Mouse (Mus musculus): ENCODE measurements around the gene Hint1. TPM values are rescaled to one million over a fixed set of nuclear protein-coding genes. Genes with fewer than 3 reads are reported as not detected.
A peak's percentile ranks its signal among the peaks of the same experiment; 100 is the strongest.

Gene Hint1
- polyA plus RNA-seq (2015; fragmentation: Nextera tagmentation; extraction: Ambion mirVana), result 358 and 381 TPM in 2 replicates

- Histone ChIP-seq H3K9ac (ENCODE audit: low read depth, low read length) (peak within 1 kb of the TSS; percentile 91), H3K4me1 (ENCODE audit: control insufficient read depth, low read depth, low read length) (peaks cover 41% of the 10 kb centered on the region), H3K9me3 (replicated peaks; ENCODE audit: control insufficient read depth, low read length) (no peaks in the 10 kb centered on the region), H3K27me3 (ENCODE audit: control insufficient read depth, insufficient read depth, low read depth, low read length) (no peaks in the 10 kb centered on the region), H3K4me3 (ENCODE audit: low read depth, low read length) (peak within 1 kb of the TSS; percentile 85), H3K4me2 (ENCODE audit: low read depth, low read length) (peak within 1 kb of the TSS; percentile 88), H3K27ac (ENCODE audit: low read length) (peak within 1 kb of the TSS; percentile 91), H3K36me3 (ENCODE audit: control insufficient read depth, insufficient read depth) (peaks cover 15% of the 10 kb centered on the region)
- ATAC-seq (ENCODE audit: low read depth), result peak; percentile 84
- WGBS (ENCODE audit: insufficient replicate concordance), result under 1% methylated on average over 100 of the region's 107 CpGs
Observed at GRCm38 (mm10) chr11:54866119-54867048, at the start of gene Hint1. Hint1 (plus strand) TSS chr11:54866383.

GRCm38 (mm10) chr11:54817449-54817848, 48.7 kb upstream of the Hint1 start:
- WGBS (ENCODE audit: insufficient replicate concordance), result 58% methylated on average over 4 of the region's 4 CpGs
- no peaks in the 10 kb centered on the region for H3K9me3 ChIP-seq (replicated peaks; ENCODE audit: control insufficient read depth, low read length)
- no peaks in the 10 kb centered on the region for H3K4me1 ChIP-seq (ENCODE audit: control insufficient read depth, low read depth, low read length)
- ATAC-seq (ENCODE audit: low read depth), result no peak
- no peaks in the 10 kb centered on the region for H3K36me3 ChIP-seq (ENCODE audit: control insufficient read depth, insufficient read depth)
- no peak overlapping the region for H3K4me3 ChIP-seq (ENCODE audit: low read depth, low read length)
- H3K27ac ChIP-seq (ENCODE audit: low read length), result no peak overlapping the region
- H3K9ac ChIP-seq (ENCODE audit: low read depth, low read length), result no peak overlapping the region
- no peaks in the 10 kb centered on the region for H3K27me3 ChIP-seq (ENCODE audit: control insufficient read depth, insufficient read depth, low read depth, low read length)
- H3K4me2 ChIP-seq (ENCODE audit: low read depth, low read length), result no peak overlapping the region

GRCm38 (mm10) chr11:54819489-54819888, 46.7 kb upstream of the Hint1 start:
- Histone ChIP-seq H3K27ac (ENCODE audit: low read length) (no peak overlapping the region), H3K4me2 (ENCODE audit: low read depth, low read length) (no peak overlapping the region), H3K9me3 (replicated peaks; ENCODE audit: control insufficient read depth, low read length) (no peaks in the 10 kb centered on the region), H3K9ac (ENCODE audit: low read depth, low read length) (no peak overlapping the region), H3K27me3 (ENCODE audit: control insufficient read depth, insufficient read depth, low read depth, low read length) (no peaks in the 10 kb centered on the region), H3K4me3 (ENCODE audit: low read depth, low read length) (no peak overlapping the region), H3K36me3 (ENCODE audit: control insufficient read depth, insufficient read depth) (no peaks in the 10 kb centered on the region), H3K4me1 (ENCODE audit: control insufficient read depth, low read depth, low read length) (no peaks in the 10 kb centered on the region)
- no peak for ATAC-seq (ENCODE audit: low read depth)
- WGBS (ENCODE audit: insufficient replicate concordance), result 63% methylated on average over 7 of the region's 7 CpGs

- no peaks in the 10 kb centered on the region; the same call in 1 of the 2 replicates for H3K9me3 ChIP-seq (replicated peaks; ENCODE audit: control insufficient read depth, low read length)
- ATAC-seq (ENCODE audit: low read depth), result no peak
- H3K4me2 ChIP-seq (ENCODE audit: low read depth, low read length), result no peak overlapping the region
- H3K9ac ChIP-seq (ENCODE audit: low read depth, low read length), result no peak overlapping the region
- H3K27me3 ChIP-seq (ENCODE audit: control insufficient read depth, insufficient read depth, low read depth, low read length), result no peaks in the 10 kb centered on the region
- no peak overlapping the region for H3K27ac ChIP-seq (ENCODE audit: low read length)
- 74% methylated on average over 4 of the region's 4 CpGs for WGBS (ENCODE audit: insufficient replicate concordance)
- no peak overlapping the region for H3K4me3 ChIP-seq (ENCODE audit: low read depth, low read length)
- no peaks in the 10 kb centered on the region for H3K36me3 ChIP-seq (ENCODE audit: control insufficient read depth, insufficient read depth)
- H3K4me1 ChIP-seq (ENCODE audit: control insufficient read depth, low read depth, low read length), result no peaks in the 10 kb centered on the region
Observed at GRCm38 (mm10) chr11:54823467-54823866, 42.7 kb upstream of the Hint1 start.

GRCm38 (mm10) chr11:54825774-54826173, 40.4 kb upstream of the Hint1 start:
- no peak overlapping the region for H3K9ac ChIP-seq (ENCODE audit: low read depth, low read length)
- H3K36me3 ChIP-seq (ENCODE audit: control insufficient read depth, insufficient read depth), result no peaks in the 10 kb centered on the region
- H3K4me1 ChIP-seq (ENCODE audit: control insufficient read depth, low read depth, low read length), result no peaks in the 10 kb centered on the region
- no peak overlapping the region for H3K4me3 ChIP-seq (ENCODE audit: low read depth, low read length)
- H3K27me3 ChIP-seq (ENCODE audit: control insufficient read depth, insufficient read depth, low read depth, low read length), result no peaks in the 10 kb centered on the region
- H3K27ac ChIP-seq (ENCODE audit: low read length), result no peak overlapping the region
- H3K4me2 ChIP-seq (ENCODE audit: low read depth, low read length), result no peak overlapping the region
- 60% methylated on average over 4 of the region's 4 CpGs for WGBS (ENCODE audit: insufficient replicate concordance)
- ATAC-seq (ENCODE audit: low read depth), result no peak
- no peaks in the 10 kb centered on the region; the same call in 1 of the 2 replicates for H3K9me3 ChIP-seq (replicated peaks; ENCODE audit: control insufficient read depth, low read length)

GRCm38 (mm10) chr11:54826819-54827218, 39.4 kb upstream of the Hint1 start:
- Histone ChIP-seq H3K4me1 (ENCODE audit: control insufficient read depth, low read depth, low read length) (no peaks in the 10 kb centered on the region), H3K9me3 (replicated peaks; ENCODE audit: control insufficient read depth, low read length) (no peaks in the 10 kb centered on the region; the same call in 1 of the 2 replicates), H3K4me2 (ENCODE audit: low read depth, low read length) (no peak overlapping the region), H3K36me3 (ENCODE audit: control insufficient read depth, insufficient read depth) (no peaks in the 10 kb centered on the region), H3K27me3 (ENCODE audit: control insufficient read depth, insufficient read depth, low read depth, low read length) (no peaks in the 10 kb centered on the region), H3K9ac (ENCODE audit: low read depth, low read length) (no peak overlapping the region), H3K4me3 (ENCODE audit: low read depth, low read length) (no peak overlapping the region), H3K27ac (ENCODE audit: low read length) (no peak overlapping the region)
- no peak for ATAC-seq (ENCODE audit: low read depth)
- 86% methylated on average over 8 of the region's 8 CpGs for WGBS (ENCODE audit: insufficient replicate concordance)

- H3K9ac ChIP-seq (ENCODE audit: low read depth, low read length), result no peak overlapping the region
- H3K27me3 ChIP-seq (ENCODE audit: control insufficient read depth, insufficient read depth, low read depth, low read length), result no peaks in the 10 kb centered on the region
- no peak overlapping the region for H3K27ac ChIP-seq (ENCODE audit: low read length)
- no peak overlapping the region for H3K4me2 ChIP-seq (ENCODE audit: low read depth, low read length)
- no peaks in the 10 kb centered on the region for H3K36me3 ChIP-seq (ENCODE audit: control insufficient read depth, insufficient read depth)
- no peak for ATAC-seq (ENCODE audit: low read depth)
- H3K4me3 ChIP-seq (ENCODE audit: low read depth, low read length), result no peak overlapping the region
- no peaks in the 10 kb centered on the region for H3K9me3 ChIP-seq (replicated peaks; ENCODE audit: control insufficient read depth, low read length)
- WGBS (ENCODE audit: insufficient replicate concordance), result 68% methylated on average over 4 of the region's 4 CpGs
- H3K4me1 ChIP-seq (ENCODE audit: control insufficient read depth, low read depth, low read length), result no peaks in the 10 kb centered on the region
Observed at GRCm38 (mm10) chr11:54833833-54834232, 32.4 kb upstream of the Hint1 start.

- 45% methylated on average over 2 of the region's 2 CpGs for WGBS (ENCODE audit: insufficient replicate concordance)
- H3K4me3 ChIP-seq (ENCODE audit: low read depth, low read length), result no peak overlapping the region
- no peak for ATAC-seq (ENCODE audit: low read depth)
- no peaks in the 10 kb centered on the region for H3K27me3 ChIP-seq (ENCODE audit: control insufficient read depth, insufficient read depth, low read depth, low read length)
- H3K36me3 ChIP-seq (ENCODE audit: control insufficient read depth, insufficient read depth), result no peaks in the 10 kb centered on the region
- no peak overlapping the region for H3K9ac ChIP-seq (ENCODE audit: low read depth, low read length)
- no peaks in the 10 kb centered on the region for H3K9me3 ChIP-seq (replicated peaks; ENCODE audit: control insufficient read depth, low read length)
- no peak overlapping the region for H3K27ac ChIP-seq (ENCODE audit: low read length)
- H3K4me1 ChIP-seq (ENCODE audit: control insufficient read depth, low read depth, low read length), result no peaks in the 10 kb centered on the region
- H3K4me2 ChIP-seq (ENCODE audit: low read depth, low read length), result no peak overlapping the region
Observed at GRCm38 (mm10) chr11:54834596-54834995, 31.6 kb upstream of the Hint1 start.

GRCm38 (mm10) chr11:54836106-54836505, 30.1 kb upstream of the Hint1 start:
- no peak overlapping the region for H3K4me2 ChIP-seq (ENCODE audit: low read depth, low read length)
- no peak overlapping the region for H3K4me3 ChIP-seq (ENCODE audit: low read depth, low read length)
- no peaks in the 10 kb centered on the region for H3K36me3 ChIP-seq (ENCODE audit: control insufficient read depth, insufficient read depth)
- no peak overlapping the region for H3K27ac ChIP-seq (ENCODE audit: low read length)
- H3K27me3 ChIP-seq (ENCODE audit: control insufficient read depth, insufficient read depth, low read depth, low read length), result no peaks in the 10 kb centered on the region
- H3K4me1 ChIP-seq (ENCODE audit: control insufficient read depth, low read depth, low read length), result no peaks in the 10 kb centered on the region
- no peaks in the 10 kb centered on the region for H3K9me3 ChIP-seq (replicated peaks; ENCODE audit: control insufficient read depth, low read length)
- ATAC-seq (ENCODE audit: low read depth), result no peak
- H3K9ac ChIP-seq (ENCODE audit: low read depth, low read length), result no peak overlapping the region
- WGBS (ENCODE audit: insufficient replicate concordance), result 68% methylated on average over 9 of the region's 9 CpGs
